Mouse (Mus musculus) embryo, embryonic 9.5 days (tissue): ENCODE data around the gene Gm6169.
A peak's percentile ranks its signal among the peaks of the same experiment; 100 is the strongest.
"Not testable (repeated sequence)": the region's sequence is repeated elsewhere in the genome, so short reads cannot be mapped to it uniquely, and the experiment has no call there.

ENCODE experiments used
- DNase-seq: peaks from one replicate; pipeline ENCODE4 v3.0.0-alpha.2; 2017; ENCODE audit errors: extremely low spot score

Gm6169 gene

DNA sequence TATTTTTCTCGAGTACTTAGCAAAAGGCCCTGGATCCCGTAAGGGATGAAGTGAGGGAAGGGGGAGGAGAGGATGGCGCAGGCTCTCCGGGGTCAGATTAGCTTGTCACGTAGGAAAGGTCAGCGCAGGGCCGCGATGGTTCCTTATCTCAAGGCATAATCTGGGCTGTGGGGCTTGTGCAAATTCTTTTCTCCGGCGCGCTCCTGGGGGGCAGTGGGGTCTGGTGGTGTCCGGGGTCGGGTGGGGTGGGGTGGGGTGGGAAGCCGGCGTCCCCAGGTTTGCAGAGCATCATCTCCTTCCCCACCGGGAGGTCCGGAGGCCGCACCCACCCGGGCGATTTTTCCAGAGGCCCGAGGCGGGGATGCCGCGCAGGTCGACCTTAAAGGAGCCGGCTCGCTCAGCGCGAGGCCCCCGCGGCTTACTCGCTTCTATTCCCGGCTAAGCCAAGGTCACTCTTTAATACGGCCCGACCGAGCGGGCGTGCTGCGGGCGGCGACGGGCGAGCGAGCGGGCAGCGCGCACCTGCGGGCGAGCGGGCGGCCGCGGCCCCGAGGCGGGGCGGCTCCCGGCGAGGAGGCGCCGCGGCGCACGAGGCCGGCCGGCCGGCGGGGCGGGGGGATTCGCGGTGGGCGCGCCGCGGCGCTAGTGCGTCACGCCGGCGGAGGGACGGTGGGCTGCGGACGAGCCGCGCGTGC, 28.0 kb downstream of the Gm6169 start:
- peak; percentile 72 for DNase-seq

DNA sequence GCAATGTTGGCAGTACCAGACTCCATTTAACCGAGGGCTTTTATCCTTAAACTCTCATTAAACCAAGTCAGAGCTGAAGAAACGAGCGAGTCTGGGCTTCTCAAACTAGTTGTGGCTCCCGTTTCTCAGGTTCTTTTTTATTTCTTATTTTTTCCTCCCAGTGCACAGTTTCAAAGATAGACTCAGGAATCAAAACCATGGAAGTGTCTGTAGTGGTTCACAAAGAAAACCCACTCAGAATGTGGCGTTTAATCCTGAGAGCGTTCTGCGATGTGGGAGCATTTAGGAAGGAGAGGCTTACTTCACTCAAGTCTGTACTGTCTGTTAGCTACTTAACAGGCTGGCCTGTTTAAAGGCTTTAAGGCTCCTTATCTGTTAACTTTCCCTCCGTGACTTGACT, 30.9 kb downstream of the Gm6169 start:
- DNase-seq, result no peak

- DNase-seq, result no peak
These were observed 31.3 kb downstream of the Gm6169 start for GRCm38 (mm10) chr13:97067691-97068090.

- no peak for DNase-seq
These were observed 32.1 kb downstream of the Gm6169 start, which contains the start of gene Fam169a for GRCm38 (mm10) chr13:97066649-97067550. Gene Fam169a, plus strand, starts transcription at chr13:97067286.

GRCm38 (mm10) chr13:97064844-97065621, 34.0 kb downstream of the Gm6169 start:
- not testable (repeated sequence) for DNase-seq

DNA sequence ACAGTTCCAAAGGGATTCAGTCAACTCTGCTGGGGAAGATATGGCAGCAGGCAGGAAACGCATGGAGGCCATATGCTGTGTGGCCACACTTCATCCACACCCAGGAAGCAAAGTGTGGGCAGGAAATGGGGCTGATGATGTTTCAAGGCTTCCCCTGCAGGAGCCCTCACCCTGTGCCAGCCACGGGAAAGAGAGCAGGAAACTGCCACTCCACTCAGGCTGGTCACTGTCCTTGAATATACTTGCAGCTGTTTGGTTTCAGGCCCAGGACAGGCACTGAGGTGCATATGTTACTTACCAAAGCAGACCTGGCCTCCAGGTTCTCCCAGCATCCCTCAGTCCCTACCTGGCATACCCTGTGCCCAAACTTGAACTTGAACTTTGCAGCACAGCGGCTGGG, 34.6 kb downstream of the Gm6169 start:
- DNase-seq, result no peak

- no peak for DNase-seq
These were observed 35.6 kb downstream of the Gm6169 start for GRCm38 (mm10) chr13:97063431-97063830.

DNA sequence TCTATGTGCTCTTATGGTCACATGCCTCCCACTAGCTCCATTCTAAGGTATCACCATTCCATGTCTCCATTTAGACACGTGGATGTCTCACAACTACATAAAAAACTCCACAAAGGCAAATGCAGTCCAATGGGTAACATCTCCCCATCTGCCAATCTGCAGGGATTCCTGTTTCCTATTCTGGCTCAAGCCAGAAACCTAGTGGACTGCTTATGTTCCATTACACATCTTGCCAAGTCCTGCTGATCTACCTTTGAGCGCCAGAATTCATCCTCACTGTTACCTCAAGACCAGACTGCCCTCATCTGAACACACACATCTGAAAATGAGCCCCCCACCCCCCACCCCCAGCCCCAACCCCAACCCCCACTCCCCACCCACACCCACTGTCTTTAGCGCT, 36.9 kb downstream of the Gm6169 start:
- DNase-seq, result no peak

GRCm38 (mm10) chr13:97060331-97060730, 38.7 kb downstream of the Gm6169 start:
- no peak for DNase-seq

DNA sequence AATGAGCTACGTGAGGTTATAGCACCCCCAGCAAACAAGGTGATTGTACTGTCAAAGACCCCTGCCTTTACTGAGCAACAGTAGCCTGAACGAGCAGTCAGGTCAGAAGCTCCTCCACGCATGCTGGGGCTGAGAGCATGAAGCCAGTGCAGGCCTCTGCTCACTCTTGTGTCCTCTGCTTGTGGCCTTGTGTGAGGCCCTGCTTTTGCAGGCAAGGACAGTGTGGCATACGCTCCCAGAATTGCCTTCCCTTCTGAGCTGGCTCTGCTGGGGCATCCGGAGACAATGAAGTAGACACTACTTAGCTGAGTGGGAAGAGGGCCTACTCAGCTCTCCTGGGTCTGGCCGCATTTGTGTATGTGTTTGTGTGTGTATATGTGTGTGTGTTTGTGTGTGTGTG, 39.3 kb downstream of the Gm6169 start:
- DNase-seq, result no peak

DNA sequence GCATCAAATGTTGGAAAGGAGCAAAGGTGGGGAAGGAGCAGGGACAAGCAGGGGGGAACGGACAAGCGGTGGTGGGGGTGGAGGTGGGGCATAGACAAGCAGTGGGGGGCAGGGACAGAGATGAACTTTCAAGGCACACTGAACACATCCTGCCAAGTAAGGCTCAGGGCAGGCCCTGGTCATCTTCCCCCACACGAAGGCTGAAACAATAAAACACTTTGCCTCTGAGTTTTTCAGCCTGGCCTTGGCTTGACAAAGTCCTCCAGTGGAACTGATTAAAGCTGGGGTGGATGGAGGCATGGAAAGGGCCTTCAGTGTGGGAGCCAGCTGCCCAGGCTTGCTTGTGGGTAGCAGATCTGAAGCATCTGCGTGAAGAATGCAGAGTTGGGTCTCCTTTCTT, 41.2 kb downstream of the Gm6169 start:
- DNase-seq, result no peak

DNA sequence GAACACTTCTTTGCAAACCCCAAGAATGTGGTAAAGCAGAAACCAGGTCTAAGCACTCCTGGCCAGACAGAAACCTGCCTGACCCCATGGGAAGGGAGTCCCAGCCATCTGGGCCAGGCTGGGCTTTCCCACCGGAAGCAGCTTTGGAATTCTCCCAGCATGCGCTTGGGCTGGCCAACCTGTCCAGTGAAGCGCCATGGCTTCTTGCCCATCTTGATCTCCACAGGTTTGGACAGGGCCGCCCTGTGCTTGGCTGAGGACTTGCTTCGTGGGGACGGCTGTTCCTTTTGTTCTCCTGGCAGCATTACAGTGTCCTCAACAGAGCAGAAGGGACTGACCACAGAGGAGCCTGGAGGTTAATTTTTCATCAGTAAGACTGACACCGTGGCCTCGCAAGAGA, 45.2 kb downstream of the Gm6169 start:
- no peak for DNase-seq

DNA sequence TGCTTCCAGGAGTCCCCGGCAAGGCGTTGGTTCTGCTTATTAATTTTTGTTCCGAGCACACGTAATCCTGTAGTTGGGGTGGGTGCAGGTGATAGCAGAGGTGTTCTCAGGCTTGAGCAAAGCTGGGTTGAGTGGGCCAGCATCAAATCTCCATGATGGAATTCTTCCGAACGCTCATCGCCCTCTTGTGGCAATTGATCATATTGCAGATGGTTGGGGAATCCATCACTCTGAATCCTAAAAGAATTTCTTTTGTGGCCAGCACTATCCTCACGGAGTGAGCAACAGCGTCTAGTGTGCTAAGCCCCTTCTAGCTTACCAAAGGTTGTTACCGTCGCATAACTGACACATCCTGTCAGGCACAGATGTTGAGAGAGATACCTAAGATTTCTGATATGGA, 46.4 kb downstream of the Gm6169 start:
- peak; percentile 71 for DNase-seq

- DNase-seq, result no peak
These were observed 47.9 kb downstream of the Gm6169 start for GRCm38 (mm10) chr13:97051158-97051557.
